Mouse (Mus musculus) spleen, postnatal 36 days (tissue): Measurements from ENCODE around the gene Ces3a.
"Not testable (repeated sequence)": the region's sequence is repeated elsewhere in the genome, so short reads cannot be mapped to it uniquely, and the experiment has no call there.

Experiments
- DNase-seq, 2 experiments: peaks; one replicate each; pipeline ENCODE4 v3.0.0; 2022; ENCODE audit warnings: low spot score in 2 of 2, mixed read lengths in 1 of 2

Ces3a gene

DNA sequence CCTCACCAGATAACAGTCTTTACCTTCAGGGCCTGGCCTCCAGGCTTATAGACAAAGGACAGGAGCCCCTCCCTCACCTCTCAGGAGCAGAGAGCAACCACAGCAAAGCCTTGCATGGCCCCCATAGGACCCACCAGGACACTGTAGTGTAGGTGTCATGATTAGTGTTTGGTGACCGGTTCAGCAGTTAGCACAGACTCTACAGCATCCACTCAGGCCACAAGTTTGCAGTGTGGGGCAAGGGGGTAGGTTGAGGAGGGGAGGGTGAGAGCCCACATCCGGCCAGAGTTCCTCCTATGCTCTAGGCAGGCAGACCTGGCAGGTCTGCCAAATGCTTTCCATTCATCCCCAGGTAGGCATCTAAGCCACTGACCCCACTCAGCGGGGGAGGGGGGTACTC lies 45.6 kb downstream of the Ces3a start:
- no peak for DNase-seq

DNA sequence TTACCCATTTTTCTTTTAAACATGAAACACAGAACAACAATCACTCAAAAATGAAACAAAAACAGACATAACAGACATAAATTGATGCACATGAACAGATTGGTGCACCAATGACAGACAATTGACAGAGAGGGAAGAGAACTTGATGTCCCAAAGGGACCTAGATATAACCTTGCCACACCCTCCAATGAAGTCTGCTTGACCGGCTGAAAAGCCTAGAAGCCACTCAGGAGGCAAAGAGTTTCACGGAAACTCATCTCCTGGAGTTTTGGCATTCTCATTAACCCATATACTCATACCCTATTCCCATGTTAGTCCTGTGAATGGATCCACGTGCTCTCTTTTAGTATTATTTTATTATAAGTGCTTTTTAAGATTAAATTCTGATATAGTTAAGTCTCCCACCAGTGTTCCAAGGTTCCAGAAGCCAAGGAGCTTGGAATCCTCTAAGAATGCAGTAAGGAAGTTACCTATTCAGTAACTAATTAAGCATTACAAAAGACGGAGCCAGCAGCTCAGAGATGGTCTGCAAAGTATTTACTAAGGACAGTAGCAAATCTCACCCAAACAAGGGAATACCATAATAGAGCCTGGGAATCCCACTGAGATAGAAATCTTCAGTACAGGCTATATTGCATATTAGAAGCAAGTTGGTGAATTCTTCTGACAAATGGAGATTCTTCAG lies 53.8 kb downstream of the Ces3a start:
- DNase-seq, result not testable (repeated sequence)

DNA sequence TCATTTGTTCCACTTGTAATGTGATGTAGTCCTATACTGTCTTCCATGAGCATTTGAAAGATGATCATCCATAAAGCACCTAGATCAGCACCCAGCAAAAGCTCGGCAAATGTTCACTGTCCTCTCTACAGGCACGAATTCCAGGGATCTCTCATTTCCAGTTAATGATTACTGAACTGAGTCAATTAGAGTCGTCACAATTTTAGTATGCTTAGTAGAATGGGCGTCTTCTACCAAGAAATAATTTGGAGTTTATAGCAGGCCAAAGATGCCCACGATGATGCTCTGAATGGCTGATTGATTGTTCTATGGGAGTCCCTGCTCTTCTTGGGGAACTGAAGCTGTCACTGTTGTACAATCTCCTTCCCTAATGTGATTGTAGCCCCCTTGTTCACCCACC lies 55.3 kb downstream of the Ces3a start:
- not testable (repeated sequence) for DNase-seq

DNA sequence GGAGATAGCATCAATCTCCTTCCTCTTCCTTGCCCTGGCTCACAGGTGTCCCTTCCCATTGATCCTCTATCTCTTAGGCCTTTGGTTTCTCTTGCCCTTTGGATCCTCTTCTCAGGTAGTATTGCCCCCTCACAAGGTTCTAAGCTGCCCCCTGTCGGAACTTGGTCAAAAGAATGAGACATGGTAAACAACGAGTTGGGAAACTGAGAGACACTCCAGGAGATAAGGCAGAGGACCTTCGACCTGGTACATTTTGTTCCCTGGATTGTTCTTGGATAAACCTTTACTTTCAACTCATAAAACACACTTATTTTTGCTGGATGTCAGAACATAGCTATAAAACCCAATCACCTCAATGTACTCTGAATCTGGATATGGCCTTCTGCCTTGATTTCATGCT lies 55.8 kb downstream of the Ces3a start:
- DNase-seq, result no peak
